Mouse (Mus musculus): ENCODE data around the gene Nkx3-2. TPM values are rescaled to one million over a fixed set of nuclear protein-coding genes. Genes with fewer than 3 reads are reported as not detected.

Nkx3-2 gene
- total RNA-seq (2021) = not detected

DNA sequence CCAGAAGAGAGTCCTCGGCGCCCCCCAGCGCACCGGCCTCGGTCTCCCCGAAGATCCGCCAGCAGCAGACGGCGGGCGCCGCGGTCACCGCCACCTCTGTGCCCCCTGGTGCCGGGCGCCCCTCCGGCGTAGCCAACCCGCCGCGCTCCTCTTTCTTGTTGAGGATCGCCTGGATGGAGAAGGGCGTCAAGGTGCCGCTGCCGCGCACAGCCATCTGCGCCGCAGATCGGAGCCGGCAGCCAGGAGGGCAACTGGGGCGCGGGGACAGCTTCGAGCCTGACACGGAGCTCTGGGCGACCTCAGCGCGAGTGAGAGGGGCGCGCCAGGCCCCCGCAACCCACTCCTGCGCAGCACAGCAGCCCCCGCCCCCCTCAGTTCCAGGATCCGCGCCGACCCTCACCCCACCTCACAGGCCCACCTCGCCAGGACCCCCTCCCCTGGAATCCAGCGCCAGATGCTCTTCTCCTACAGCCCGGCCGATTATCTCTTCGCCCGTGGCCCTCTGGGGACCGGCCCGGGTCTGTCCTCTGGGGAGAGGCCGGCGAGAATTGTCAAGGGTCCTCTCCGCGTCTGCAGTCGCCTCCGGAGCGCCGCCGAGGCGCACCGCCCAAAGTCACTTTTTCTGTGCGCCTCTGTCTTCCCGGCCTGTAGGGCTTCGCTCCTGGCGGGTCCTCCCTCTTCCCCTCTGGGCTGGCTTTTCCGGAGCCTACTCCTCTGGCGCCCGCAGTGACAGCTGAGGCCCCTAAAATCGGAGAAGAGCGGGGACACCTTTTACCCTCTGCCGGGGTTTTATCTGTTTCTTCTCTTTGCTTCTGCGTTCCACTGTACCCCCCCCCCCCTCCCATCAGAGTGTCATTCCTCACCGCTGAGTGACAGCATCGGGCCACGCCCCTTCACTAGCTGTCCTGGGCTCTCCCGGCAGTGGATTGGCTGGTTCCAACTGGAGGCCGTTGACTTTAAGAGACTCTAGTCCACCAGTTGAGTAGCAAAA lies at the start of gene Nkx3-2:
Gene Nkx3-2 (minus strand): TSS at position 771 of the 991 bp plus-strand sequence.
- intact Hi-C loops (cut with DNase I) = loop anchor here (10.0 kb wide), 1 partner anchor 1929 kb away; no protein-coding TSS in a partner anchor
- DNase-seq = no peak

DNA sequence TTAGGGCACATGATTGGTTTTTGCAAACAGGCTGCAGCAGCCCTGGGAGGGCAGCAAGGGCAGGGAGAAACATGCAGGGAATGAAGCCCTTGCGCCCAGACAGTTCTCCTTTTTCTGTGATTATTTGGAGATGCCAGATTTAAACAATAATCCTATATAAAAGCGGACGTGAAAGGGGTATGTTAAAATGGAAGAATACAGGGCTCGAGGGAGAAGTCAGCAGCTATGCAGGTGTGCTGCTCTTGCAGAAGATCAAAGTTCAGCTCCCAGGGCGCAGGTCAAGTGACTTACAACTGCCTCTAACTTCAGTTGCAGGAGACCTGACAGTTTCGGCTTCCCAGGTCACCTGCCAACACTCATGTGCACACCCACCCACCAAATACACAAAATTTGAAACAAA lies 48.2 kb upstream of the Nkx3-2 start:
- intact Hi-C loops (cut with DNase I) = no loop called here
- DNase-seq = no peak

DNA sequence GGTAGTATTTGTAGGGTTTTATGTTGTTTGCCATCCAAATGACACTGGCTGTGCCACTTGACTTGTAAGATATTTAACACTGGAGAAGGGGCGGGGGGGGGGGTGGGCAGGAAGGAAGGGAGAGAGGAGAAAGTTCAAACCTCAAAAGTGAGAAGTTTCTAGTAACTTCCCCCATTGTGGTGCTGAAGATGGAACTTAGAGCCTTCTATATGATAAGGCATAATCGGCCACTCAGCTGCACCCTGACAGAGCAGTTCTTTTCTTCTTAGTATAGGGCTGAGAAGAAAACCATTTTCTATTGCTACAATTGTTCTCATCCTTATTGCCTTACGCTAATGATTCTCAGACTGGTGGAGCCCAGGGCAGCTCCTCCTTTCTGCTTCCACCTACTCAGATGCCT lies 47.0 kb upstream of the Nkx3-2 start:
- DNase-seq = no peak
- intact Hi-C loops (cut with DNase I) = no loop called here

DNA sequence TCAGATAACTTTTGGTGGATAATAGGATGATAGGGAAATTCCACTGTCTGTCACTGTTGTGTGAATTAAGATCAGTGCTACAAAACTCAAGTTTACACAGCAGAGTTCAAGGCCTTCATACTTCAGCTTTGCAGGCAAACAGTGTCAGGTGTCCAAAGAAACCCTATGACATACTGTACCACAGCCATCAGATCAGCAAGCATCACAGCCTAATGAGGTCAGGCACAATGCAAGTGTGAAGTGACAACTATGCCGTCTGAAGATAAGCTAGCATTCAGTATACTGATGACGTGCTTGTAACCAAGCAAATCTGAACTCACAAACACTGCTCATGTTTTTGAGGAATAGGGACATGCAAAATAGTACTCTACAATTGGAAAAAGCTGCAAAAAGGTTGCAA lies 43.1 kb upstream of the Nkx3-2 start:
- no peak for DNase-seq
- intact Hi-C loops (cut with DNase I) = no loop called here

DNA sequence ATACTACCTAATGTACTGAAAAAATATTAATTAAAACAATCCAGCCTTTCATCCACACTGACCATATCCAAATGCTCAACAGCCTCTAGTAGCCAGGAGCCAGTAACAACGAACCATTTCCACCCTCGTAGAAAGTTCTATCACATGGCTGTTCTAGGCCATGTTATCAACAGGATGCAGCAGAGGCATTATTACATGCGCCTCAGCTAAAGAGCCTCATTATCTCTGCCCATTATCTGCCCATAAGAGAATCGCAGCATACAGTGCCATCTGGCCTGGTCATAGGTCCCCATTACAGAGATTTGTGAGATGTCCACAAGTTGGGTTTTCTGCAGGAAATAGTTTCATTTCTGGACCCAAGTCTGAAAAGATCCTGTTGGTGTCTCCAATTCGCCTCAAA lies 41.9 kb upstream of the Nkx3-2 start:
- no peak for DNase-seq
- intact Hi-C loops (cut with DNase I) = no loop called here

DNA sequence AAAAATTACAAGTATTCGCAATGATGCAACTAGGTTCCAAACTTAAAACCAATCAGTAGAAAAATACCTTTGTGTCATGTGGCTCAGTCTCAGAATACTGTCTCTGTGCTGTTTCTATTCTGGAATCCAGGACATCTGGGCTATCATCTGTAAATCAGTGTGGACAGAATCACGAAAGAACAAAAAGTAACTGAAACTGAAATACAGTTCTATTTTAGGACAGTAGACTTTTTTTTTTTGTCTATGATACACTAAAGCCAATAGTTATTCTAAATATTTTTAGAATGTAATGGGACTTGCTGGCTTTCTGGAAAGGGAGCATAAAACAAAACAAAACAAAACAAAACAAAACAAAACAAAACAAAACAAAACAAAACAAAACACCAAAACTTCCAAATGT lies 40.8 kb upstream of the Nkx3-2 start:
- intact Hi-C loops (cut with DNase I) = no loop called here
- no peak for DNase-seq

DNA sequence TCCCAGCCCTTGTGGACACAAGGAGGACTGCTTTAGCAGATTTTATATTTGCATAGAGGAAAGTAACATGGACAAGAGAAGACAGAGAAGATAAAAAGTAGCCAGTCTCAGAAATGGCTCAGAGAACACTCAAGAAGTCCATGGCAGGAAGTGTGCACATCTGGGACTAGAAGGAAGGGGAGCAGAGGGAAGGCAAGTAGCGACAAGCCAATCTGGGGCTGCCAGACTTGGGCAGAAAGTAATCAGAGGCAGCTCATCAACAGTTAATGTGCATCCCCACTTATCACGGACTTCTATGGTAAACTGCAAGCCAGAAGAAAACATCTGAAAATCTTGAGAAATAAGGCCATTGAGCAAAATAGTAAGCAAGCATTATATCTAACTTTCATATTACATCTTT lies 40.3 kb upstream of the Nkx3-2 start:
- intact Hi-C loops (cut with DNase I) = no loop called here
- no peak for DNase-seq

DNA sequence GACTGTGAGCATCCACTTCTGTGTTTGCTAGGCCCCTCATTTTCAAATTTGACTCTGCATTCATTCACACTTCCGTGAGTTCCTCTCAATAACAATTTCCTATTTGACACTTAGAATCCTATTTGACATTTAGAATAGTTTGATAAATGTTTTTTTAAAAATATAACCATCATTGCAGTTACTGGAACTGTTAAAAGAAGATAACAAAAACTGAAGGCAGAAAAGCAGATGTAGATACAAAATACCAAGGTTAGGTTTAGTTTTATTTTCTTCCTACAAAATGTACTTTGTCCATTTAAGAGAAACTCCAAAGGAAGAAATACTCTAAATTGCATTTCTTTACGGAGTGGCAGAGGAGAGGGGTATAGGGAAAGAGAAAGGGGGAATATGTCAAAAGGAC lies 37.3 kb upstream of the Nkx3-2 start:
- no peak for DNase-seq
- intact Hi-C loops (cut with DNase I) = no loop called here

DNA sequence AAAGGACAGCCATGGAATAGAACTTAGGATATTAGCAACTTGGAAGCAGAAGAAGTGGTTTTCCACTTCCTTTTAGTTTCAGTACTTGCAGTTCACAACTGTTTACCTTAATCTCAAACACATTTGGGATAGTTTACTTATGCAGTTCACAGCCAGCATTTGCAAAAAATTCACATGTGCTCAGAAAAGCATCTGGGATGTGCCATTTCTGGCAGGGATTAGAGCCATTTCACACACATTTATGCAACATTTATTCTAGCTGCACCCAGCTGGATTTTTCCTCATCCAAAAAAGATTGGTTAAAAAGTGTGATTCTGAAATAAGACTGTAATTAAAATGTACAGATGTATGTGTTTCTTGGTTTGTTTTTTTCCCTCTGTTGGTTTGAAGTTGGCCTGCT lies 30.1 kb upstream of the Nkx3-2 start:
- DNase-seq = no peak

DNA sequence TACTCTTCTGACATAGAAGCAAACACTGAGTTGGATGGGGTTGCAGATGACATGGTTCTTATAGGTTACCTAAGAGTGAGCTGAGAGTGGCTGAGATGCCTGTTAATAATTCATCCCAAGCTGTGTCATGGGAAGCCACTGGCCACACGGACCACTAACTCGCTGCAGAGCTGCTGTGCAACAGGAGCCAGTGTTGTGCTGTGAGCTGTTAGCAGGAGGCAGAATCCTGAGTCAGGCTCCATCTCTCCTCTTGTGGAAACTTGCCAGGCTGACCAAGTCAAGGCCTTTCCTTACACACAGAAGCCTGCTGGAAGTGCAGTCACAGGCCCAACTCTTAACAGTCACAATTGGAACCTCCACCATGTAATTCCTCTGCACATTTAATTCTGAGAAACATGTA lies 26.2 kb upstream of the Nkx3-2 start:
- DNase-seq = no peak
- intact Hi-C loops (cut with DNase I) = no loop called here

More for the DNA sequence above, 30.1 kb upstream of the Nkx3-2 start:
- intact Hi-C loops (cut with DNase I) = no loop called here

DNA sequence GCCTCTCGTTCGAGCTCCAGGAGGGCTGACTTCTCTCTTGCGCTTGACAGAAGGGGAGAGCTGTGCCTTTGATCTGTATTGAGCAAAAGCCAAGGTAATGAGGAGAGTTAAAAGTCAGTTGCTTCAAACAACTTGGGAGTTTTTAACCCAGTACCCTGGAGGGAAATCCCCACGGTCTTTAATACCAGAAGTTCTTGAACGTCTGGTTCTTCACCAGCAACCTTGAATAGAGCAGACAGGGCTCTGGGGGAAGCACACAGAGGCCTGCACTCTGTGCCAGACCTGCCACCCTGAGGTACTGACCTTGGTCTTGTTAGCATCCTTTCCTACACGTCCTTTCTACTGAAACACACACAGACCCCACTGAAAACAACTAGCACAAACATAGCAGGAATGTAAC lies 24.6 kb upstream of the Nkx3-2 start:
- no peak for DNase-seq
- intact Hi-C loops (cut with DNase I) = no loop called here

DNA sequence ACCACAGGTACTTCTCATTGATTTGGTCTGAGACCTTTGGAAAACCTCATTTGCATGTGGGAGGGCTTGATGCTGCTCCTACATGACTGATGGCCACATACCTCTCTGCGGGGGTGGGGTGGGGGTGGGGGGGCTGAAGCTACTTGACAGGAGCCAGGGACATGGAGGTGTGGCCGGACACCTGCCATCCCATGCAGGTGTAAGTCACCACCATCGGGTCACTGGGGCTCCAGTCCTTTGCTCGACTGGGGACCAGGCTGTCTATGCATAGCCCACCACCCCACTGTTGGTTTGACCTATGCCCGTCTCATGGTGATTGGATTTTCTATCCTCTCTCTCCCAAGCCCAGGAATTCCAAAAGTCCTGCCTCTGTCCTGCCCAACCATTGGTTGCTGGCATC lies 17.6 kb upstream of the Nkx3-2 start:
- intact Hi-C loops (cut with DNase I) = no loop called here
- no peak for DNase-seq

DNA sequence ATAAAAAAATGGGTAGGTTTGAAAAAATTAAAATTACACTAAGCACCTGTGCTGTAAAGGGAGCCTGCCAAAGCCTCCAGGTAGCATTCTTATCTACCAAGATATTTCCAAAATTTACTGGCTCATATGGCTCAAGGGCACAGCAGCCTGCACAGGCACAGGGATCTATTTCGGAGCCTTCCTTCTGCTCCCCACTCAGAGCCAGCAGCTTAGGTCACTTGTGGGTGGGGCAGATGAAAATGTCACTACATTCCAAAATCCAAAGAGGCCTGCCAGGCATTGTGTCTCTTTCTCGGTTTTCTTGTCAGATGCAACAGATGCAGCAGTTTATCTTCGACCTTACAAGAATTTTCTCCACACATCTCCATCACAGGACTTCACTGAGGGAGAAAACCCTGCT lies 15.7 kb upstream of the Nkx3-2 start:
- DNase-seq = no peak
- intact Hi-C loops (cut with DNase I) = no loop called here

DNA sequence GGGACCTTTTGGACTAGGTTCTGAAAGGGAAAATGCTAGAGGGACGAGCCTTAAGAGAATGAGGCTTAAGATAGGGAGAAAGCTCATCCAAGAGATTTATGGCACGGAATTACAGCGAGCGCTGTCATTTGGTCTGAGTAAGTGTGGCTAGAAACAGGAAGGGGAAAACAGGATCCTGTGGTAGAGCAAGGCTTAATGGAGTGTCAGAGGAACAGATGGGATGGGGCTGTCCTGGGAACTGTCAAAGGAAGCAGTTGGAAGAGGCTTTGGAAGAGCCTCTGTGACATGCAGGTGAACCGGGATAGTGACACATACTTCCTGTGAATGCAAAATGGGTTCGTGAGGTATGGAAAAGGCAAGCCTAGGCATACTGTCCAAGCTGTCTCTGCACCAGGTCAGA lies 11.4 kb upstream of the Nkx3-2 start:
- DNase-seq = no peak
- intact Hi-C loops (cut with DNase I) = no loop called here

DNA sequence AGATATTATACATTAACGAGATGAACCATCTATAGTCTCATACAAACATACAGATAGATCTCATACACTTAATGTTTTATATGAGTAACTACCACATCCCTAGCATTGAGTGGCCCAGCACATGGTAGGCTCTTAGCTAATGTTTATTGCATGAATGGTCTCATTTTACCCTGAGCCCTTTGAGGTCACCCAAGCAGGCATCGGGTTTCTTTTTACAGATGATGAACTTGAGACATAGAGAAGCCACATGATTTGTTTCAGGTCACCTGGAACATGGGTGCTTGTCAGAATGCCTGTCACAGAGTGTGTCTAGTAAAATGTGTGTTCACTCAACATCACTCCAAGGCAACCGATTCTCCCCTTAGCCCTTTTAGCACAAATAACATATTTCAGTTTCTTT lies 11.0 kb upstream of the Nkx3-2 start:
- intact Hi-C loops (cut with DNase I) = no loop called here
- DNase-seq = no peak

DNA sequence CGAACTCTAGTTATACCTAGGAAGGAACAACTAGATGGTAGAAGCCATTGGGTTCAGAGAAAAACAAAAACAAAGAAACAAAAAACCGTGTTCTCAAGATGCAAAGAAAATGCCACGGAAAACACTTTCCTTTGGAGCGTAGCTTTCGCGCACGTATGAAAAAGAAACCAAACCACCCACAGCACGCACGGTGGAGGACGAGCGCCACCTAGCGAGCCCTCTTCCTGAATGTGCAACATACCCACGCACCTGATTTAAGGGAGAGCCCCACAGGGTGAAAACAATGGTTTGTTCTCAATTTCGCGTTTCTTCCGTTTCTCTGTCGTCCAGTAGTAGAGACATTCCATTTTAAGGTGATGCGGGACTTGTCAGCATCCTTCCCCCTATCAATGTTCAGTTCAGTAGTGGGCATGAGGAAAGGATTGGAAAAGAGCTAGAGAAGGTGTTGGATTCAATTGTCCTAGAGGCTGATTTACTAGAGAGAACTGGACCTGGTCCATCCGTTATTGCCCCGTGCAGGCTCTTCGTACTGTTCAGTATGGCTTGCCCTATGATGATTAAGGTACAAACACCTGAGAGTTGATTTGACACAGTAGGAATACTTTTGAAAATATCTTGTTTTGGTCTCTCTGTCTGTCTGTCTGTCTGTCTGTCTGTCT lies 4.2 kb upstream of the Nkx3-2 start:
- peak; percentile 91 for DNase-seq
- intact Hi-C loops (cut with DNase I) = loop anchor here (2.0 to 10.0 kb wide), 3 partner anchors 644 to 1934 kb away; no protein-coding TSS in a partner anchor

DNA sequence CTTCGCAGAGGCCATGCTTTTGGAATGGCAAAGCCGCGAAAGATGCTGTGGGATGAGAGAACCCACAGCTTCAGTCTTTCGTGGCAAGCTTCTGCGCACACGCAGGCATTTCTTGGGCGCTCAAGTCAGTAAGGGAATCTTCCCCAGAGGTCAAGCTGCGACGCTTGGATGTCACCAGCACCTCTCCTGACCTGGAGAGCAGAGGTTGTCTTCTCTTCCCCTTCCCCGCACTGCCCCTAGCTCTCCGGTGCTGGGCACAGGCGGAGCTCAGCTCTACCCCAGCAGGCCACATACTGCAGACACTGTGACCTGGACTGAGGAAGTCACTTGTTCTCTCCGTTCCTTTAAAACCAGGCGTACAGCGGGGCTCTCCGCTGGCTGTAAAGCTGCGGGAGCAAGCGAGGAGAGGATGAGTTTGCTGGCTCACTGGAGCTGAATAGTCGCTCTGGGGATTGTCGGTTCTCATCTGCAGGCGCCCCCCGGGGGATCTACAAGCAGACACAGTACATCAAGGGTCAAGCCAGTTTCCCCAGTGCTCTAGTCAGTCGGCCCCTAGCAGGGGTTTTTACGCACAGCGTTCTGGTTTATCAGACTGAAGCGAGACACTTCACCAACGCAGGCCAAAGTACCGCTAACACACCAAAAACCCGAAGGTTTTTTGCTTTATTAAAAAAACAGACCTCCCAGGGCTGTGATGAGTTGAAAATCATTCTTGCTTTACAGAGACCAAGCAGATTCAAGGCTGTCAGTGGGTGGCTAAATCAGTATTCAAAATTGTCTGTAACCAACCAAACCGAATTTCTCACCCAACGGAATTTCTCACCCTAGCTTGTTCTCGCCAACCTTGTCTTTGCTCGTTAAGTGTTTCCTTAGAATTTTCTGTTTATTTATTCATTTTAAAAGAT lies 3.2 kb upstream of the Nkx3-2 start:
- intact Hi-C loops (cut with DNase I) = loop anchor here (2.0 to 10.0 kb wide), 3 partner anchors 643 to 1933 kb away; no protein-coding TSS in a partner anchor

DNA sequence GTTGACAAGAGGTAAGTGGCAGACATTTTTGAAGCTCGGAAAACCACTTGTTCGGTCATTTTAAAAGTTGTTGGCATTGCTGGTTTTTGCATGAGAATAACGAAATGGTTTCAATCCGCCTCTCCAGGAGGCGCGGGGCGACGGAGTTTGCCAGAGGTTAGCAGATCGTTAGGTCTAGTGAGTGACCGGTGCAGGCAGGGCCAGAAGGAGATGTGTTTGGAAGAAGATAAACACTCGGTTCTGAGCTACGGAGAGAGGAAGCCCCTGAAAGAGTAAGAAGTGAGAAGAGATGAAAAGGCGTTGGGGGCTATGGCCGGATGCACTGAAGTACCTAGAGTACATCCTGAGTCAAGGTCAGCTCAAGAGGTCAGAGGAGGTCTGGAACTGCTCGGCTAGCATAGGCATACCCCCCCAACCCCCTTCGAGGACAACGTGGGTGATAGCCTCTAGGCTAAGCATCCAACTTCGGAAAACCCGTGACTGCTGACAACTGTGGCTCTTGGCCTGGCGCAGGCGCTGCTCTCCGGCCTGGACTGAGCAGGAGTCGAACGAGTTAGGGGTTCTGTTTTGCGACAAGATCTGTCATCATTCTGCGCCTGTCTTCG lies 2.2 kb upstream of the Nkx3-2 start:
- intact Hi-C loops (cut with DNase I) = loop anchor here (10.0 kb wide), 1 partner anchor 1932 kb away; no protein-coding TSS in a partner anchor
- no peak for DNase-seq

More for the DNA sequence above, 3.2 kb upstream of the Nkx3-2 start:
- no peak for DNase-seq

DNA sequence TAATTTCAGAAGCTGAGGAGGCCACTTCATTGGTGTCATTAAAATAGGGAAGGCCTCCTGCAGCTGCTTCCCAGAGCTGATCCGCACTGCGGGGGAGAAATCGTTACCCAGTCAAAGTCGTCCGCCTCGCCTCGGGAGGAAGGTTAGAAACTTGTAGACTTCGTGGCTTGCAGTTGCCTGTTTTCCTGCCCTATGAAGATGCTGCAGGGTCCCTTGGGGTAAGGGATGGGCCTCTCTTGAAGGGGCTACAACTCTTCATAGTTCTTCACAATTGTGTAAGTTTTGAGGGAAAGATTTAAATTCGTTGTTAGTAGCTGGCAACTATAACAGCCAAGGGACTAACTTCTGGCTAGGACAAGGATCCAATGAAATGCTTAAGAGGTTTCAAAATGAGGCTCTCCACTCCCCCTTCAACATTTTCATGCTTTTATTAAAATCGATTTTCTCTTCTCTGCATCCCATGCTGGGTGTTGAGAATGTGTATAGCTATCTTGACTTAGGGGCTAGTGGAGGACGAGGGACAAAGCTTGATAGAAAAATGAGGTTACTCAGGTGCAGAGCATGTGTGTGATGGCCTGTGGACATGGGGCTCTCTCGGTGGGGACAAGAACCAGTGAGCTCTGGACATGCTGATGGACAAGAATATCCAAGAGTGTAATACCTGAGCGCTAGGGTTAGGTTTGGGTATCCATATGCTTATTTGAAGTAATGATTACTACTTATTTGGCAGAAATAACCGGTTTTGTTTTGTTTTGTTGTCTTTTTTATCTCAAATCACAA lies 1.5 kb upstream of the Nkx3-2 start:
- DNase-seq = no peak

More for the DNA sequence above, 1.5 kb upstream of the Nkx3-2 start:
- intact Hi-C loops (cut with DNase I) = loop anchor here (10.0 kb wide), 1 partner anchor 1931 kb away; no protein-coding TSS in a partner anchor
